ENCODE assay signal across 8 mouse cellular contexts in genomic region chr1:72123434-72124297, GRCm38 (mm10).
DNase-seq lines count a peak whose midpoint lies in the region; ATAC-seq and TF ChIP-seq lines count a peak whose summit lies in the region.

No protein-coding gene starts in this region.

- TF ChIP-seq EP300 in MEL (IDR thresholded peaks at IDR 0.05; ENCODE audit: low read depth in 1 of 2, low read length in 2 of 2), result no peak

- 34% methylated on average over 23 of the region's 23 CpGs for WGBS in hindbrain, embryonic 10.5 days

- peak; percentile 77 for DNase-seq in MEL (ENCODE audit: low read depth, low spot score)
- peak; percentile 79 to 86 for DNase-seq in cerebellum, adult 18-20 months
- peak; percentile 87 for DNase-seq in hindbrain, embryonic 10.5 days (ENCODE audit: low spot score)
- DNase-seq in layer of hippocampus, adult 9-11 months, result peak; percentile 72
- peak; percentile 93 for DNase-seq in lung, postnatal 14 days
- DNase-seq in retina, adult 2 months (ENCODE audit: low read depth, low spot score), result peak; percentile 54
- DNase-seq in thymus, postnatal 4 days, result peak; percentile 92

- H3K9ac ChIP-seq in MEL (ENCODE audit: control insufficient read depth, low read depth, low read length, poor library complexity, severe bottlenecking), result no peak overlapping the region

- peak; percentile 87 for TF ChIP-seq RAD21 in MEL (IDR thresholded peaks at IDR 0.05; ENCODE audit: low read depth, low read length)

- no peaks in the 10 kb centered on the region for H3K79me2 ChIP-seq in MEL (ENCODE audit: control insufficient read depth, insufficient read depth, low read length, poor library complexity)

- peak overlapping the region; percentile 29 to 45 for H3K4me3 ChIP-seq in MEL (ENCODE audit: control insufficient read depth in 1 of 2, insufficient read depth in 1 of 2, low read depth in 2 of 2, low read length in 2 of 2)
- peak overlapping the region; percentile 24; the same call in 1 of the 2 replicates for H3K4me3 ChIP-seq in hindbrain, embryonic 10.5 days

- TF ChIP-seq POLR2A in MEL (IDR thresholded peaks at IDR 0.05; ENCODE audit: control insufficient read depth in 1 of 2, insufficient read depth in 1 of 2, low read depth in 1 of 2, low read length in 2 of 2, poor library complexity in 1 of 2), result no peak

- peak; percentile 98 for ATAC-seq in frontal cortex, adult (ENCODE audit: low TSS enrichment)

- H3K27ac ChIP-seq in MEL (ENCODE audit: control insufficient read depth, low read depth, low read length), result no peak overlapping the region
- no peak overlapping the region for H3K27ac ChIP-seq in hindbrain, embryonic 10.5 days

- TF ChIP-seq CTCF in MEL (IDR thresholded peaks at IDR 0.05 in 2 of 3, conservative IDR thresholded peaks at IDR 0.05 in 1 of 3; ENCODE audit: control insufficient read depth in 1 of 3, insufficient read depth in 1 of 3, low read depth in 2 of 3, low read length in 3 of 3, poor library complexity in 1 of 3, severe bottlenecking in 1 of 3), result peak; percentile 68 to 97 (median 83)

- no peaks in the 10 kb centered on the region for H3K9me3 ChIP-seq in MEL (replicated peaks; ENCODE audit: insufficient read depth, low read length)
- no peaks in the 10 kb centered on the region for H3K9me3 ChIP-seq in hindbrain, embryonic 10.5 days

- H3K4me1 ChIP-seq in MEL (ENCODE audit: control insufficient read depth in 1 of 2, insufficient read depth in 2 of 2, low read length in 2 of 2), result no peaks in the 10 kb centered on the region
- H3K4me1 ChIP-seq in hindbrain, embryonic 10.5 days (replicated peaks), result no peaks in the 10 kb centered on the region

- H3K36me3 ChIP-seq in MEL (ENCODE audit: control insufficient read depth in 1 of 2, insufficient read depth in 2 of 2, low read length in 2 of 2), result no peaks in the 10 kb centered on the region
- no peaks in the 10 kb centered on the region for H3K36me3 ChIP-seq in hindbrain, embryonic 10.5 days

- no peaks in the 10 kb centered on the region for H3K27me3 ChIP-seq in MEL (ENCODE audit: control insufficient read depth in 1 of 2, insufficient read depth in 2 of 2, low read length in 2 of 2)
- no peaks in the 10 kb centered on the region for H3K27me3 ChIP-seq in hindbrain, embryonic 10.5 days (ENCODE audit: insufficient read depth, poor library complexity, severe bottlenecking)

TF ChIP-seq in MEL, 35 proteins besides CTCF, POLR2A, EP300 and RAD21:
- TF ChIP-seq GABPA (IDR thresholded peaks at IDR 0.05; ENCODE audit: low read depth, low read length) (no peak), E2F4 (IDR thresholded peaks at IDR 0.05; ENCODE audit: borderline replicate concordance, low read depth, low read length) (no peak), ELF1 (IDR thresholded peaks at IDR 0.05; ENCODE audit: low read depth, low read length) (no peak), ZC3H11A (IDR thresholded peaks at IDR 0.05; ENCODE audit: low read depth, low read length) (peak; percentile 77), MAFK (IDR thresholded peaks at IDR 0.05; ENCODE audit: borderline replicate concordance, low read depth, low read length) (no peak), SMC3 (IDR thresholded peaks at IDR 0.05; ENCODE audit: low read depth, low read length) (peak; percentile 82), POLR2AphosphoS5 (IDR thresholded peaks at IDR 0.05; ENCODE audit: borderline replicate concordance, low read depth, low read length) (no peak), NRF1 (IDR thresholded peaks at IDR 0.05; ENCODE audit: insufficient read depth, low read depth, low read length, poor library complexity, severe bottlenecking) (no peak), TCF12 (IDR thresholded peaks at IDR 0.05; ENCODE audit: low read depth, low read length) (no peak), CHD2 (IDR thresholded peaks at IDR 0.05; ENCODE audit: low read length) (no peak), CHD1 (IDR thresholded peaks at IDR 0.05; ENCODE audit: low read depth, low read length) (no peak), KAT2A (conservative IDR thresholded peaks at IDR 0.05; ENCODE audit: low read depth, low read length) (no peak)
